Mouse (Mus musculus) layer of hippocampus, adult 8-10 months (tissue): ENCODE measurements around the gene Prpf31. TPM values are rescaled to one million over a fixed set of nuclear protein-coding genes. Genes with fewer than 3 reads are reported as not detected.
"Not testable (repeated sequence)": the region's sequence is repeated elsewhere in the genome, so short reads cannot be mapped to it uniquely, and the experiment has no call there.

Experiments
- DNase-seq, 2 experiments: peaks; one replicate each; pipeline ENCODE4 v3.0.0; 2022; ENCODE audit warnings: low spot score in 2 of 2
- total RNA-seq, 4 experiments: library from RNA; stranded (reverse); gene quantifications; 2 replicates each; pipeline ENCODE4 v1.2.4; 2022

Gene Prpf31
- 10 to 100 TPM; 50.3 to 53.0 (median 51.0) TPM for total RNA-seq

GRCm38 (mm10) chr7:3629543-3630477 is at the start of gene Prpf31, which contains the start of gene Tfpt:
TSS of gene Prpf31 (plus strand) at chr7:3629985.
TSS of gene Tfpt (minus strand) at chr7:3629929.
- DNase-seq: peak; percentile 93 to 95

GRCm38 (mm10) chr7:3580029-3580428 is 49.8 kb upstream of the Prpf31 start:
- no peak for DNase-seq

- DNase-seq: no peak
Observed at GRCm38 (mm10) chr7:3585763-3586162, 44.0 kb upstream of the Prpf31 start.

GRCm38 (mm10) chr7:3586255-3586654 is 43.5 kb upstream of the Prpf31 start:
- no peak for DNase-seq

GRCm38 (mm10) chr7:3587292-3587691 is 42.5 kb upstream of the Prpf31 start:
- no peak for DNase-seq

GRCm38 (mm10) chr7:3590550-3590949 is 39.2 kb upstream of the Prpf31 start:
- no peak for DNase-seq

GRCm38 (mm10) chr7:3591534-3591933 is 38.3 kb upstream of the Prpf31 start:
- DNase-seq: no peak

- DNase-seq: no peak
Observed at GRCm38 (mm10) chr7:3593855-3594254, 35.9 kb upstream of the Prpf31 start.

GRCm38 (mm10) chr7:3594686-3595085 is 35.1 kb upstream of the Prpf31 start:
- no peak for DNase-seq

GRCm38 (mm10) chr7:3595146-3595545 is 34.6 kb upstream of the Prpf31 start:
- no peak for DNase-seq

- not testable (repeated sequence) for DNase-seq
Observed at GRCm38 (mm10) chr7:3597755-3598154, 32.0 kb upstream of the Prpf31 start.

- DNase-seq: peak; percentile 49 to 73
Observed at GRCm38 (mm10) chr7:3601119-3601518, 28.7 kb upstream of the Prpf31 start.

- DNase-seq: no peak
Observed at GRCm38 (mm10) chr7:3606798-3607197, 23.0 kb upstream of the Prpf31 start.

GRCm38 (mm10) chr7:3607391-3607790 is 22.4 kb upstream of the Prpf31 start:
- no peak for DNase-seq

GRCm38 (mm10) chr7:3608668-3609067 is 21.1 kb upstream of the Prpf31 start:
- DNase-seq: no peak

GRCm38 (mm10) chr7:3609082-3609481 is 20.7 kb upstream of the Prpf31 start:
- no peak for DNase-seq

GRCm38 (mm10) chr7:3610437-3610836 is 19.3 kb upstream of the Prpf31 start:
- DNase-seq: no peak

GRCm38 (mm10) chr7:3611006-3611405 is 18.8 kb upstream of the Prpf31 start:
- no peak for DNase-seq

- no peak for DNase-seq
Observed at GRCm38 (mm10) chr7:3614021-3614420, 15.8 kb upstream of the Prpf31 start.

GRCm38 (mm10) chr7:3616057-3616388 is 13.8 kb upstream of the Prpf31 start, which contains the start of gene Oscar:
TSS of gene Oscar (minus strand) at chr7:3616157.
- no peak for DNase-seq

GRCm38 (mm10) chr7:3616389-3617241 is 13.2 kb upstream of the Prpf31 start:
- peak; percentile 41 to 50 for DNase-seq
